Mouse (Mus musculus) spleen, postnatal 14 days (tissue): ENCODE data around the gene Il21r.

Experiments
- DNase-seq, 2 experiments: peaks; one replicate each; pipeline ENCODE4 v3.0.0; 2021 to 2022; ENCODE audit warnings: low spot score in 2 of 2

The Il21r gene

GRCm38 (mm10) chr7:125600612-125601279 is 2.5 kb upstream of the Il21r start:
- no peak for DNase-seq

DNA sequence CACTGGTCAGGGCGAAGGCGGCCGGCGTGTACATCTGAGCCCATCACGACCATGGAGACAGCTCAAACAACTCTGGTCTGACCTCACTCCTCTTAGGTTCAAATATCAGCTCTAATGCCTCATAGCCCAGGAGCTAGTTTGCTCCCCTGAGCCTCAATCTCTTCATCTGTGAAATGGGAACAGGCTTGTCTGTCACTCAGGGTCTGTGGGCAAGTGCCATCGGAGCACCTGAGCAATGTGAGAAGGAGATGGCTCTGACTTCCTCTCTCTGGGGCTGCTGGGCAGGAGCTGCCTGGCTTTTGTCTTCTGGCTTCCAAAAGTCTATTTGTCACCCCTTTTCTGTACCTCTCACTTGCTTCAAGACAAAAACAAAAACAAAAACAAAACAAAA is 2.0 kb upstream of the Il21r start:
- no peak for DNase-seq

DNA sequence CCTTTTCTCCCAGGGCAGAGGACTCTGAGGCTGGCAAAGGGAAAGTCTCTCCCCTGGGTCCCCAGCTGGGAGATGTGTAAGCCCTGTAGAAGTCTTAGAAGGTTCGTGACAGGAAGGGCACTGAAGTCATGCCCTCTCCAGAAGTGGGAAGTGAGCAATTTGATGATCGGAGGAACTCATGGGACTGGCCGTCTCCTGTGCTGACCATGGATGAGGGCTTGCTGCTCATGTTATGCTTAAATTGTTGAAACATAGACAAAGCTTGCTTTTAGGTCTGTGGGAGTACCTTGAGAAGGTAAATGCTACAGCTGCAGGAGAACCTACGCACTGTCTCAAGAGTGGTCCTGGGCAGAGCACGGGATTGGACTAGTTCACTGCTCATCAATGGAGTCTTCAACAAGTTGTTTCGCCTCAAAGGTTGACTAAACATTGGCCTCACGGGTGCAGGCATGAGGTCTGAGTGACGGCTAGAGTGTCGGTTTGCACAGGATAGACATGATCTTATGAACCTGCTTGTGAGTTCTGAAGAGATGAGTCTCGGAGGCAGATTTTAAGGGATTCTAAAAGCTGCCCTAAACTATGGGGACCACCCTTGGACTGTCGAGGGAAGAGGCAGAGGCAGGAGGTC is 1.3 kb upstream of the Il21r start:
- DNase-seq, result no peak

DNA sequence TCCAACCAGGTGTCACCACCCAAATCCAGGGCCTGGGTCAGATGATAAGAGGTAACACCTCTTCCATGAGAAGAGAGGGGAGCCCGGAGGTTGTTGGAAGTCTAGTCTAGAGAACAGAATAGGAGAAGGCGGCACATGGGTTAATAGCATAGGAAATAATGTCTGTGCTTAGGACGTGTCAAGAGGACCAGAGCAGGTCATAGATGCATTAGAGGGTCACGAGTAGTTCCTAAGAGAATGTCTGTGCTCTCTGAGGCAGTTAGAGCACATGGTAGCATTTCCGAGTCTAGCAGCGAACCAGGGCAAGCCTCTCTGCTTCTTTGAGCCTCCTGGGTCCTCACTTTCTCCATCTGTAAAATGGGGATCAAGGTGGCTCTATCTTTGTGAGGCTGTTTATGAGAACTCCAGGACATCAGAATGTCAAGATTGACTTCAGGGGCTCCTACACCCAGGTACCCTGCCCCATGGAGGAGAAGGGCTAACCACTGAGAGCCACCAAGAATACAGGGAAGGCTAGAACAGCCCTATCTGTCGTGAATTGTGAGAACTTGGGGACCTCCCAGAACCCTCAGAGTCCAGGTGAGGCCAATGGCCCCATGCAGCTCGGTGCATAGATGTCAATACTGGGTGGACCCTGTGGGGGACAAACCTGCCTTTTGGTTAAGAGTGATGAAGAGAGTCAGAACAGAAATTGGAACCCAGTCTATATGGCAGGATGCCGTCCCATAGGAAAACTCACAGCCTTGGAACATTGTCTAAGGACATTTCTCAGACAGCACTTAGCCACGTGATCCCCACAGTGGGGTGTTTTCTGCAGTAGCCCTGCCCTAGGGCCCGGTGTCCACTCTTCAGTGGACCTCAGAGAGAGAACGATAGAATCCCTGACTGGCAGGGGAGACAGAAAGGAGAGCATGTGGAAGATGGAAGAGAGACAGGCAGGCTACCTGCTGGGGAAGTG is 1.4 kb downstream of the Il21r start:
- no peak for DNase-seq

GRCm38 (mm10) chr7:125605725-125606139 is 2.5 kb downstream of the Il21r start:
- DNase-seq, result peak; percentile 63 to 69

DNA sequence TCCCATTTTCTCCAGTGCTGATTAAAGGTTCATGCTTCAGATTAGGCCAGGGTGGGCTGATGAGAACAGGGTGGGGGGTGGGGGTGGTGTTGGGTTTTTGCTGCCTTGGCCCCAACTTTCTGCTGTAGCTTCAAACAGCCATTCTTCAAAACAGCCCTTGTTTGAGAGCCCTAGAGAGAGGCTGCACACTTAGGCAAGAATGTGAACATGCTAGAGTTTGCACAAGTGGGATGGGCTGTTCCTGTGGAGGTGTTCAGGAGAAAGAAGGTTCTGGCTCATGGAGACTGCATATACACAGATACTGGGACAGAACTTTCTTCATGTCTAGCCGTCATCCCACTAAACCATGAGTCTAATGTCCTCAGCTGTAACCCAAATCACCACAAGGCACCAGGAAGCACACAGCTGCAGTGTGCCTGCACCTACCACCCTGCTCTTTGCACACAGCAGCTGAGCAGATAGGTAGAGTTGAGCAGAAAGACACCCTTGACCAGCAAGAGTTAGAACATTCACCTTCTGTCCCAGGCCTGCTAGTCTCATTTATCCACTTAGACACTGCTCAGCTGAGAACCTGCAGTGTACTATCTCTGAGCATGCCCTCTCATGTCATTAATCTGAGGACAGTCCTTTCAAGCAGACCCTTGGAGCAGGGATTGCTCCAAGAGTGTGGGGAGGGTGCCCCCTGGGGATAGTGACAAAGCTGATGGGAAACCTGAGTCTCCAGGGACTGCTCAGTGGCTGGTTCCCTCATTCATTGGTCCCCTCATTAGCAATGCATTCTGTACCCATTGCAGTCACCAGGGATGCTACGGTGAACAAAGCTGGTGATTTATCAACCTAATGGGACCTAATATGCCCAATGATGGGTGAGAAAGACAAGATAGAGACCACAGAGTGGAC is 3.3 kb downstream of the Il21r start:
- DNase-seq, result no peak

DNA sequence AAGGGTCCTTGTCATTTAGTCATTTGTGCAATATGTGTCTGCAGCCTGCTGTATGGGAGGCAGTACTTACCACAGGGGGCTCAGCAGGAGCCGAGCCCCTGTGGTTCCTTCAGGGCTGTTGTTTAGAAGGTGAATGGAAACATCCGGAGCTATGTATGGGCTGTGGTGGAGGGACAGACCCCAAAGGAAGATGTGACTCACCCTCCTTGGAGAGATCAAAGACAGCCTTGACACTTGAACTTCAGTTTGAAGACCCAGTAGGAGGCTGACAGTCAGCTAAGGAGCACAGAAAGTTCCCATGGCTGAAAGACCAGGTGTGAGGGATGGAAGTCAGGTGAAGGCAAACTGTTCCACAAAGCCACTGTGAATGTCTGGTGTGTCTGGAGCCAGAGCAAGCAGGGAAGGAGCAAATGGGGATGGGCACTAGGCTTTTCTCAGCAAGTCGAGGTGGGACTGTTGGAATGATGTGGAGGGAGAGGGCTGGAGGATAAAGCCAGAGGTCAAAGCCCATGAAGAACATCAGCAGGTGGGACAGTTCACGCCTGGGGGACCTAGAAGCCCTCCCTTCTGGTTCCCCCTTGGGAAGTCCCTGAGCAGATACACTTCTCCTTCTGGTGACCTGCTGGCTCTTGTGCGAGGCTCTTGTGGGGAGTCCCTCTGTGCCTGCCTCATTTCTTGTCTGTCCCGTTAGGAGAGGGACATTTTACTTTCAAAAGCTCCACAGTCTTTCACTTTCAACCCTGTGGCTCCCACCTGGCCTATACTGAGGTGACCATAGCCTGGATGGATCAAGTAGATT is 4.4 kb downstream of the Il21r start:
- DNase-seq, result no peak

DNA sequence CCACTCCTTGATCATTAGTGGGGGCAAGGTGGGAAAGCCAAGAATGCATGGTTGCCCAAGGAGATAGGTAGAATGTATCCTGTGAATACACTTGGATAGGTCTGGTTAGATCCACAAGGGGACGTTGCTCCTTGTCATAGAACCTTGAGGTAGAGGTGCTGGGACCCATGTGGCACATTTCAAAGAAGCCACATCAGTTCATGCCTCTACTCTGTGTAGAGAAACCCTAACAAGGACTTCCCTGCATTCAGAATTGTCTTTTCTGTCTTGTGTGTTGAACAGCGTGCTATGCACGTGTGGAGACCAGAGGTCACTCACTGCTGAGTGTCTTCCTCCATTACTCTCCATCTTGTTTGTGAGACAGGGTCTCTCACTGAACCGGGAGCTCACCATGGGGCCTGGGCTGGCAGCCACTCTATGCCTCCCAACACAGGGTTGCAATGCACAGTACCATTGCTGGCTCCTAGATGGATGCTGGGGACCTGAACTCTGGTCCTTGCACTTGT is 5.0 kb downstream of the Il21r start:
- DNase-seq, result no peak

GRCm38 (mm10) chr7:125613579-125613978 is 10.3 kb downstream of the Il21r start:
- DNase-seq, result no peak

DNA sequence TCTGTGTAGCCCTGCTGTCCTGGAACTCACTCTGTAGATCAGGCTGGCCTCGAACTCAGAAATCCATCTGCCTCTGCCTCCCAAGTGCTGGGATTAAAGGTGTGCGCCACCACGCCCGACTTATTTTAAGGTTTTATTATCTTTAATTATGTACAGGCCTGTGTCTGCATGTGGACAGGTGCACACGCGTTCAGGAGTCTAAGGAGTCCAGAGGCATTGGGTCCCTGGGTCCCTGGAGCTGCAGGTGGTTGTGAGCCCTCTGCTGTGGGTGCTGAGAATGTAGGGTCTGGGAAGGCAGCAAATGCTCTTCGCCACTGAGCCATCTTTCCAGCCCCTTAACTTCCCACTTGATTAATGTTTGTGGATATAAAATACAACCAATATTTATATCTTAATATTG is 12.2 kb downstream of the Il21r start:
- DNase-seq, result no peak

GRCm38 (mm10) chr7:125618016-125618415 is 14.8 kb downstream of the Il21r start:
- no peak for DNase-seq

DNA sequence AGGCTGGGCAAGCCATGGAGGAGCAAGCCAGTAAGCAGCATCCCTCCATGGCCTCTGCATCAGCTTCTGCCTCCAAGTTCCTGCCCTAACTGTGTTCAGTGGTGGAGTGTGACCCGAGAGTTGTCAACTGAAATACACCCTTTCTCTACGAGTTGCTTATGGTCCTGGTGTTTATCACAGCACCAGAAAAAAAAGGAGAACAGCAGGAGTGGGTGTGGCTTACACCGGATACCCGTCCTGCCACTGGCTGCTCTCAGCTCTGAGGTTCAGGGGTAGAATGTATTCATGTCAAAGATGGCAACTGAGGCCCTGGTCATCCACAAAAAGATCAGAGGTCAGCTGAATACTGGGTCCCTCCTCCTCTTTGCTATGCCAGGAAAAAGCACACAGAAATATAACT is 16.8 kb downstream of the Il21r start:
- DNase-seq, result no peak

GRCm38 (mm10) chr7:125622741-125623685 is 19.8 kb downstream of the Il21r start:
- no peak for DNase-seq

DNA sequence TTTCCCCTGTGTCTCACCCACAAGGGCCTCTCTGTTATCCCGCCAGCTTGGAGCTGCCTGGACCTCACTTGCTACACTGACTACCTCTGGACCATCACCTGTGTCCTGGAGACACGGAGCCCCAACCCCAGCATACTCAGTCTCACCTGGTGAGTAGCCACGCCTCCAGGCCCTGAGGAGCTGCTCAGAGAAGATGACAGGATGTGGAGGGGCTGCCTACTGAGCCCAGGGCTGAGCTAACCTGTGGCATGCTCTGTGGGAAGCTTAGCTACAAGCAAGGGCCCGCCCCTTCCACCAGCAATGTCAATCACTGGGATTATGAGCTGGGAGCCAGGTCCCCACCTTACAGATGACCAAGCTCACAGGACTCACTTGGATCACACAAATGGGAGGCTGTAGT is 22.0 kb downstream of the Il21r start:
- DNase-seq, result no peak

DNA sequence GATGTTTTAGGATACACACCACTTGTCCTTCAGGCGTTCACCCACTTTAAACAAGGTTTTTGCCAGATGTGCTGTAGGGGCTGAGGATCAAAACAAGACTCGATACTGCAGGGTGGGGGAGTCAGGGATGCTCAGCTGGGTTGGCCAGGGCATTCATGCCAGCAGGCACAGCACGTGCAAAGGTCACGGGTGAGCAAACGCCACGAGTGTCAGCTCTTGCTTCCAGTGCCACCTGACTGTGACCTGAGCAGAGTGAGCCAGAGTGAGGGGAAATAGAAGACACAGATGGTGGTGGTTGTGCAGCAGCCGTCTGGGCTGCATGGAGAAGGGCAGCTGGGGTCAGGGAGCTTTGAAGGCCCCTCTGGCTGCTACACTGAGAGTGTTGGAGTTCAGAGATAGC is 22.6 kb downstream of the Il21r start:
- no peak for DNase-seq

DNA sequence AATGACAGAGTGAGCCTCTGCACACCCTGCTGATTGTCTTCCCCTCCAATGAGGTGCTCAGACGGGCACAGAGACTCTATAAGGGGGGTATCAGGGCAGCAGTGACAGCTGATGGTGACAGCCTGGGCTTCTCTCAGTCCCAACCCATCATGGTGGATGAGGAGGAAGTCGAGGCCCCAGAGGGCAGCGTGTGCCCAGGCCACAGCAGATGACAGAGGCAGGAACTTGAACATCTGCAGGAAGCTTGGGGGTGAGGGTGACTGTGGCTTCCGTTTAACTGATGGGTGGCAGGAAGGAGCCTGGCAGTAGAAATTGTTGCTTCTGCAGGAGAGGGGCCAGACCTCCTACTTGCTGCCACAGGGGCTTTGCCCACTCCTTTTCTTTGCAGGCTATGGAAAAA is 27.1 kb downstream of the Il21r start:
- peak; percentile 39 to 46 for DNase-seq

GRCm38 (mm10) chr7:125630989-125631388 is 27.8 kb downstream of the Il21r start:
- no peak for DNase-seq

DNA sequence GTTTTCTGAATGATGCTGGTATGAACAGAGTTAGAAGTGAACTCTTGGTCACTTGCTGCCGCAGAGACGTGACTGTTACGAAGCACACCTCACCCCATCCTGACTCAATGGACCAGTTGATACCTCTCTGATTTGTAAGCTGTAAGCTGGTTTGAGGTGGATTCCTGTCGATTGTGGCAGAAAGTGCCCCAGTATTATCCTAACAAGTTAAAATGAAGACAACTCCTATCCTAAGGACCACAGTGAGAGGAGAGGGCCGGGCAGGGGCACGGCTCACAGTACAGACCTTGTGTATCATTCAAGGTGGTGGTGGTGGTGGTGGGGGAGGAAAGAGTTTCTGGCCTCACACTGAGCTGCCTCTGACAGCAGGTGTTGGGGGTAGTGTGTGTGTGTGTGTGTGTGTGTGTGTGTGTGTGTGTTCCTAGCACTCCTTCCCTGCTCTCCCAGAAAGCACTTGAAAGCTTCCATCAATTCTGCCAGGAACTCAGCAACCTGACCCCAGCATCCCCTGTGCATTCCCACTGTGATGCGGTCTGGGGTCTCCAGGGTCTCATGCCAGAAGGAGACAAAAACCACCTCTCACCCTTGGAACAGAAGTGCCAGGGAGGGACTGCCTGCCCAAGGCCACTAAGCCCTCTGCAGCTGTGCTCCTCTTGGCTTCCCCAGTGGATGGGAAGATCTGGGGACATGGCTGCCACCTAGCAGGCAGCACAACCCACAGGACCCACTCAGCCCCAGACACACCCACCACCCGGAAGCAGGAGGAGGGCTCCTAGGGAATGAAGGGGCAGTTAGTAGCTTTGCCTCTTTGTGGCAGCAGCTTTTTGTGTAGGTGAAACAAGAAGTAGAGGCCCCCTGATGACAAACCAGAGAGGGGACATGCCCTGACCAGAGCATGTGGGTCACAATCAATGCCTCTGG is 34.3 kb downstream of the Il21r start:
- DNase-seq, result no peak
